Mouse (Mus musculus) gastrocnemius, postnatal 10 days (tissue): Measurements from ENCODE around the gene Kcnd3. TPM values are rescaled to one million over a fixed set of nuclear protein-coding genes. Genes with fewer than 3 reads are reported as not detected.

ENCODE experiments used
- DNase-seq: peaks from one replicate; pipeline ENCODE4 v3.0.0; 2021; ENCODE audit warnings: mixed read lengths
- long read RNA-seq, 2 experiments: library from polyadenylated mRNA; stranded (forward); transcript quantifications; one replicate each; pipeline ENCODE4 v2.0.0; 2021
- total RNA-seq, 2 experiments: library from RNA; stranded (reverse); gene quantifications; 2 replicates each; pipeline ENCODE4 v1.2.3; 2021

The Kcnd3 gene
- under 1 TPM; 0.66 to 0.77 TPM for total RNA-seq
- long read RNA-seq, experiment 1, result 0 reads
- long read RNA-seq, experiment 2, result 0 reads

- peak; percentile 54 for DNase-seq
Observed at GRCm38 (mm10) chr3:105451627-105452555, at the start of gene Kcnd3. Gene Kcnd3, plus strand, starts transcription at chr3:105452330.

DNA sequence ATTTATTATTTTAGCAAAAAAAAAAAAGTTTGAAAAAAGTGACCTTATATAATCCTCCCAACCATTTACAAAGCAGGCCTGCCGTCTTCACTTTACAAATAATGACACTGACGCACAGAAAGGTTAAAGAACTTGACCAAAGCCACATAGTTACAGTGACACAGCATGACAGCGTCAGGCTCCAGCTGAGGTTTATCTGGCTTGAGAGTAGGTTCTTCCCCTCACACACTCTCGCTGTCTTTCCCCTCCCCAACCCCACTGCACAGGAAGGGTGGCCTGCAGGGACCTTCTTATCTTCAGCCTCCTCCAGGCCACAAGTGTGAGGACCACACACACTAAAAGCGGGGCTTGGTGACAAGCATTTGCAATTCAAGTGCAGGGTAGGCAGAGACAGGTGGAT, 49.5 kb upstream of the Kcnd3 start:
- no peak for DNase-seq

DNA sequence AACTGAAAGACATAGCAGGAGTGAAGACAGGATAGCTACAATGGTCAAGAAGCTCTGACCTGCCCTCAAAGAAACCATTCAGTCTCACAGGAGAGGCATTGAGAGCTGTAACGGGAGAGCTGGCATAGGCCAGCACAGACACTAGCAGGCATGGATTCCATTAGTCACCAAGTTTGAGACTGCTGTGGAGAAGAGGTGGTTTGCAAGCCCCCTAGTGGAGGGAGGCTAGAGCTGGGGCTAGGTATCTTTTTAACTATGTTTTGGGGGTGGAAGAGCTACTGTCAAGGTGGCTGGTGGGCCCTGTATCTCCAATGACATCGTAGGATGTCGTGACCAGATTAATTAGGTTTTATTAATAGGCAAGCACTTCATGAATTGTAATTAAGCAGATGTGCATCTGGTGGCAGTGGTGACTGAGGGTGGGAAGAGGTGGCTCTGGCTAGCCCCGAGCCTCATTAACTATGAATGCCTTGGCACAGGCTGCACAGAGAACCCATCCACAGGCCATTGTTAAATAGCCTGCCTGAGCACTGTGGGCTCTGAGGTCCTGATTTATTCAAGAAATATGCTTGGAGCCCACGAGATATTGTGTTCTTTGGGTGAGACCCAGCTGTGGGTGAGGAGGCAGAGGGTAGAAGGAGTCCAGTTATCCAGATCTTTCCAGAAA, 48.6 kb upstream of the Kcnd3 start:
- no peak for DNase-seq

DNA sequence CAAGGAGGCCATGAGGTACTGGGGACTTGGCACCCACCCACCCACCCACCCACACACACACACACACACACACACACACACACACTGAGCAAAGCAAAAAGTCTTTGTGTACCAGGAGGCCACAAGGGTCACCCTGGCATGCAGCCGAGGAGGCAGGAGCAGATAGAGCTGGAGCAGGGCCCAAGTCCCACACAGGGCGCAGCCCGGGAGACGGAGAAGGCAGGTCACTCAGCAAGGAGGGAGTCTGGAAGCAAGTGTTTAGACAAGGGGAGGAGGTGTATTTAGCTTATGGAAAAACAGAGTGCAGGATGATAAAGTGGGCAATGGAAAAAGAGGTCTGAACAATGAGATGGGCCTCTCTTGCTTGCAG, 48.1 kb upstream of the Kcnd3 start:
- DNase-seq, result peak; percentile 8

- DNase-seq, result no peak
Observed at GRCm38 (mm10) chr3:105405516-105405915, 46.6 kb upstream of the Kcnd3 start.

DNA sequence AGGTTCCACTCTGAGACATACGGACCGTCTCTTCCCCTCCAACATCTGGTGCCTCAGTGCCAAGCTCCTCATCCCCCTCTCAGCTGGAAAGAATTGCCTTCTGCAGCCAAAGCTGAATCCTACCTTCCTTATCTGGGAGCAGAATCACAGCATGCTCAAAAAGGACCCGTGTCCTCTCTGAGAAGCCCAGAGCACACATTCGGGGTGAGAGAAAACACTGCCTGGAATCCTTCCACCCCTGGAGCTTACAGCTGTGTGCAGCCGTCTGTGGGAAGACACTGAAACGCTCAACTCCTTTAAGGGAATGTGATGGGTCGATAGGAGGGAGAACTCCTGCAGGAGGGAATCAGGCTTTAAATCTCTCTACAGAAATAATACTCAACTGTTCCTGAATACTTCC, 46.1 kb upstream of the Kcnd3 start:
- no peak for DNase-seq

DNA sequence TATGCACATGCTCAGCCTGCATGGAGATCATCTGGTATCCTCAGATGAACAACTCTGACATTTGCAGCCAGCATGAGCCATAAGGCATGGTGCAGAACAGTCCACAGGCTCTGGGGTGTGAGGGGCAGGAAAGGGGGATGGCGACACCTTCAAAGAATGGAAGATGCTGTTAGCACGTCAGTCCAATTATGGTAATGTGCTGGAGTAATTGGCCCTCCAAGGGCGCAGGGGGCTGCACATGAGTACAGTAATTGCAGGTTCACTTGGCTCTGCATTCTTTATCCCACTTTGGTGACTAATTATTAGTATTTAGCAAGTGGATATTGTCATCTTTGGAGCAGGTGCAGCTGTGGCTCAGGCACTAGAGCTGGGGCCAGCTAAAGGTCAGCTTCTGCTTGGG, 43.9 kb upstream of the Kcnd3 start:
- no peak for DNase-seq

DNA sequence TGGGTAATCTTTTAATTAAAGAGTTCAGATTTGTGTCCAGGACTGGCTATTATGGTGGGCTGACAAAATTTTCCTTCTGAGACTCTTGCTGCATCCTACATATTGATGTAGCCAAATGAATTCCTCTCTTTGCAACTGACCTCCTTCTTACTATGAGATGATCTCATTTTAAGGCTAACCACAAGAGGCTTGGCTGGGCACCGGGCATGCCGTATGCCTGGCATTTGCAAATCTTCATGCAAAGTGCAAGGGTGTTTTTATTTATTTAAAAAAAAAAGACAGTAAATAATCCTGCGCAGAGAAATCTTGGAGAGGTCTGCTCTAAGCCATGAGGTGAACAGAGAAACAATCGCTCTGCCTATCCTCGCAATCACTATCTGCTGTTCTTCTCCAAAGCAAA, 41.3 kb upstream of the Kcnd3 start:
- DNase-seq, result no peak

DNA sequence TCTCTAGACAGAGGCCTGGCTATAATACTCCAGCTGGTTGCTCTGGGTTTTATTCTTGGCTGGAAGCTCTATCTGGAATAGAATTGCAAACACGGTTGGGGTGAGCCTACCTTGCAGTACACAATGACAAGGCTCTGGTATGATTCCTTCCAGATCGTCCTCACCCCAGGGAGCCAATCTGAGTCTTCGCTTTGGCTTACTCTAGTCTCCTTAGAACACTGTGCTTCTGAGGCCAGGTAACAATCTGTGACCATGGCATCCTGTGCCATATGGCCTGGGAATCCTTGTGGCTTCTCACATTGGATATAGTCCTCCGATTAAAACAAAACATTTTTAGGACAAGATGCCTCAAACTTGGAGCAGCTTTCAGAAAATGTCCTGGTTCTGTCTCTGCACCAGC, 40.4 kb upstream of the Kcnd3 start:
- DNase-seq, result no peak

DNA sequence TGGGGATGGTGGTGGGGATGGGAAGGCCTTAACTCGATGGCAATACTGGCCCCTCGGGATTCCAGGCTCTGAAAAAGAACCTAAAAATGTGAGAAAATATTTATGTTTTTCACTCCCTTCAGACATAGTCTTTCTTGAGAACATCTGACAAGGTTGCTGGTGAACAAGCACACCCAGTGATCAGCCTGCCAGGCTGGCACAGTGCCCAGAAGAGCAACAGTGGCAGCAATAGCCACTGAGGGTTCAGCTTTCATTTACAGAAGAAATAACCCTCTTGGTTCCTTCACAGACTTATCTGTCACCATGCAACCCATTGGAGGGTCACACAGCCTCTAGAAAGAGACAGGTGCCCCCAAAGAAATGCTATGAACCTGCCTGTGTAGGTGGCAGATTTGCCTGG, 39.9 kb upstream of the Kcnd3 start:
- DNase-seq, result peak; percentile 9

DNA sequence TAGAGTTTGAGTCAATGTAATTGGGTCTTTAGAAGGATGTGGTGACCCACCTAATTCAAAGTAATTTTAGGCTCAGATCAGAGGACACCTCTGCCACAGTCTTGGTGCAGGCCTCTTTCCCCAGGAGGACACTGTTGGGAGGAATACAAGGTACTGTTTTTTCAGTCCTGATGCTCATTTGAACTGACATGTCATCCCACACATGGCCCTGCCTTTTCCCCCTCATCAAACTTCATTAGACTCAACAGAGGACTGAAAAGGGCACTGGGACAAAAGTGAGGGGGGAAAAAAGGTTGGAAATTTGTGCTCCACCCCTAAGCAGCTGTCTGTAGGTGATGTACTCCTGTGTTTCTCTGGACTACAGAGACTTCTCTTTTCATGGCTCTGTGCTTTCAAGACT, 39.4 kb upstream of the Kcnd3 start:
- no peak for DNase-seq

DNA sequence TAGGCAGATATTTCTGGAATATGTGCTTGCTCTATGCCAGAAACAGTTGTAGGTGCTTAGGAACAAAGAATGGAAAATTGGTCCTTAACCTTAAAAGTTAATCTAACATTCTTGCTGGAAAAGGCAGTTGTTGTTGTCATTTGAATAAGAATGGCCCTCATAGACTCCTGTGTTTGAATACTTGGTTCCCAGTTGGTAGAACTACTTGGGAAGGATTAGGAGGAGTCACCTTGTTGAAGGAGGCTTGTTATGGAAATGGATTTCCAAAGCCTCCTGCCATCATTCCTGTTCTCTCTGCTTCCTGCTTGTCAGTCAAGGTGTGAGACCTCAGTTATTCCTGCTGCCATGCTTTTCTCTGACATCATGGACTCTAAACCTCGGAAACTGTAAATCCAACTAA, 33.7 kb upstream of the Kcnd3 start:
- no peak for DNase-seq

DNA sequence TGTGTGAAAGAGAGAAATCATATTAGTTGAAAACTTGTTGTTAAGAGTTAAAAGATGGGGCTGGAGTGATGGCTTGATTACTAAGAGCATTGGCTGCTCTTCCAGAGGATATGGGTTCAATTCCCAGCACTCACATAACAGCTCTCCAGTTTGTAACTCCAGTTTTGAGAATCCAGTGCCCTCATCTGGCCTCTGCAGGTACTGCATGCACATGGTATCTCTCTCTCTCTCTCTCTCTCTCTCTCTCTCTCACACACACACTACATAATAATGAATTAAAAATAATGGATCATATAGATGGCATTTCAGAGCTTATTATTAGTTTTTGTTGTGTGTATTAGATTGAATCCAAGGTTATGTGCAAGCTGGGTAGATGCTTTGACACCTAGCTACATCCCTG, 29.7 kb upstream of the Kcnd3 start:
- no peak for DNase-seq

DNA sequence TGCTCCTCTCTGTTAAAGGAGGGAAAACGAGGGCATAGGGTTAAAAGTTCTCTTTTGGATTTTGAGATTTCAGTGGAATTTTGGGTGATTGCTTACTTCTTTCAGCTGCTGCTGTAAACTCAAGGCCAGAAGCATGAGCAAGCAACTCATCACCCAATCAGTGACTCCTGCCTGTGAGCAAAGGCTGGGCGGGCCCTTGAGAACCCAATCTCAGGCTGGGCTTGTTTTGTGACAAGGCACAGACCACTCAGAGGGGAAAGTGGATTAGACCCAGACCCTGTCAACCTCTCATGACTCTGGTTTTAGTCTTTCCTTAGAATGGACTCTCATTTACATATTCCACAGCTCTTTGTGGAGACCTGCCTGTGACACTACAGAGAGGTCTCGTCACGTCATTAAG, 28.7 kb upstream of the Kcnd3 start:
- DNase-seq, result no peak

GRCm38 (mm10) chr3:105428586-105428985, 23.5 kb upstream of the Kcnd3 start:
- DNase-seq, result no peak

DNA sequence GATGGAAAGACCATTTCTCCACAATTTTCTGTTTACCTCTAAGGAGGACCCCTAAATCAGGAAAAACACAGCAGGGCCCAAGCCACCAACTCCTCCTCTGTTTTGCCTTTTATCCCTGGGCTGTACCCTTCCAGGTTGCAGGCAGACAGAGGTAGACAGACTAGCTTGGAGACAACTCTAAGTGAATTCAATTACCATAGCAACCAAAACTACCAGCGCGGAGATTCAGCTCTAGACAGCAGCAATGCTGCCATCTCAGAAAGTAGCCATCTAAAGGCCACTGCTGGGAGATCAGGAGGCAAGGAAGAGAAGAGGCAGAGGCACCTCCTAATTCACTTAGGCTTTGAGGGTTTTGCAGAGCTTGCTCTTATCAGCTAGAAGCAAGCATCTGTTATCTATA, 15.7 kb upstream of the Kcnd3 start:
- DNase-seq, result no peak

GRCm38 (mm10) chr3:105436971-105437370, 15.2 kb upstream of the Kcnd3 start:
- DNase-seq, result no peak

- DNase-seq, result no peak
Observed at GRCm38 (mm10) chr3:105440873-105441495, 11.1 kb upstream of the Kcnd3 start.

DNA sequence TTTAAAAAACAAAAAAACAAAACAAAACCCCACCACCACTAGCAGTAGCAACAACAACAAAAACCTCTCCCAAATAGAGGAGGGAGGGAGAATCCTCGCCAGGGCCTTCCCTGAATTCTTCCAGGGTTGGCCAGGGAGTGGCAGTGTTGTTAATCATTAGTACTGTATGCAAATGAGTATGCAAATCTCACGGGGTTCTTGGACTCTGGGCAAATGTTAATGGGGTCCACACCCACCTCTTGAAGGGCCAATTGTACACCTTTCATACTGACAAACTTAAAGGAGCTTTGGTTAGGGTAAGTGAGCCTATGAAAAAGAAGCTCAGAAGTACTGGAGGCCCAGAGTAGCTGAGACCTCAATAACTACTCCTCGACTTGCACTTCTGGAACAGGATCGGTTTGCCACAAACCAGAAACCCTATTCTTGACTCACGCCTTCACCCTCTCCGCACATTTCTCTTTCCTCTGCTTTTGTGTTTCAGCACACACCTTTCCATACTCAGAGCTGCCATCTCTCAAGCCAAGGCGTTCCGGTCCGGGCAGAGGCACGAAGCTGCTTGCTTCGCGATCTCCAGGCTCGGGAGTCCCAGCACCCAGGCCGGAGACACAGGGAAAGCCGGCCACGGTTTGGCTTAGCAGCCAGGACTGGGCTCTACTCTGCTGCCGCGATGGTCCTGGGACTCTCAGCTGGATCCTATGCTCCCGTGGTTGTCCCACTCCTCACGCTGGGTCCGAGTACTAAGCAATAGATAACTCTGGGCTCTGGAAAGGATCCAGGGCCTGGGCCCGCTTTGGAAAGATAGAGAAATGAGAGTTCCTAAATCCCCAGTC, 1.3 kb upstream of the Kcnd3 start:
- peak; percentile 11 for DNase-seq

DNA sequence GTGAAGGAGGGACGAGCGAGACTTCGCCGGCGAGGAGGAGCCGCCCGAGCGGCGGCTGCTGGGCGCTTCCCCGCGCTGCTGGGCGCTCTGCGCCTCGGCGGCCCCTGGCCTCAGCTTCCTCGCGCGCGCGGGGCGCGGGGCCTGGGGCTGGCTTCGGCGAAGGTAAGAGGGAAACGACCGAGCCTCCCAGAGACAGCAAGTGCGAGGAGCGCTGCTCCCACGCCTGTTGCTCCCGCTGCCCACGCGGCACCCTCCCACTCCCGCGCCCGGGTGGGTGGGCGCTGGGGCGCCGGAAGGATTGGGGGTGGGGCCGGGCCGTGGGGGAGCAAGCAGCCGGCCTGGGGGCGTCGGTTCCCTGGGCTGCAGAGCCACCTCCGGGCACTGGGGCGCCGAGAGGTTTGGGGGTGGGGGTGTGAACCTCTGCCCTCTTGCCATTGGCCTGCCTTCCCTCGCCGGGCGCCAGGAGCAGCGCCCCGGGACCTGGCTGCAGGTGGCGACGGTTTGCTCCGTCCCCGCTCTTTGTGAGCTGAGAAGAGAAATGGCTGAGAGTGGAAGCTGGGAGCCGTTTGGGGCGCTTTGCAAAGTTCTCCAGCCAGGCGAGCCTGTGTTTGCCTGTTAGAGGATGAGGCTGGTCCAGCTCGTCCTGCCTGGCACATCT, 555 bp downstream of the Kcnd3 start:
- peak; percentile 14 for DNase-seq

DNA sequence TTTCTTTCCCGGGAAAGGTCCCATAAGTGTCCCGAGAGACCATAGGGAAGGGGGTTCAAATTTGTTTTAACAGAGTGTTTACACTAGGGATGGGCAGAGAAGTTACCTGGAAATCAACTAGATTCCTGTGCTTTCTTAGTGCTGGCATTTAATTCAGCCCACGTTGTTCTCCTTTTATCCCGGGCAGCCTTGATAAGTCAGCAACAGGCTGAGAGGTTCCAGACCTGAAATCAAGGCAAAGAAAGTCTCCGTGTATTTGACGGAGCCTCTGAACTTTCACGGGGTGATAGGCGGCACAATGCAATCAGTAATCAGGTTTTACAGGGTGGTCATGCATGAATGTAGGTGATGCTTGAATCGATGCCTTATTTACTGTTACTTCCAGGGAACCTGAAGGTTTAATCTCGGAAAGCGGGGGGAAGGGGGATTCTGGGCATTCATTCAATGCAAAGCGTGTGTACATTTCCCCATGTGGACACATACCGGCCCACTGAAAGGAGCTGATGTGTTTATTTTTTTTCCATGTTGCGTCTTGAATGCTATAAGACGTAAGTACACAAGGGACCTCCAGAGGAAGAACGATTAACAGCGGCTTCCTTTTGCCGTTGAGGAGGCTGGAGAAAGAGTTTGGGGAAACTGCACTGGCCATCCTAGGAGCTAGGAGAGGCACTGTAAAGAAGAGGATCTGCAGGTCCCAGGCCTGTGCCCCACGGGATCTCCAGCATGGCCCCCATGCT, 1.3 kb downstream of the Kcnd3 start:
- DNase-seq, result no peak
